1 mouse cellular context compared by ENCODE assay signal in the genomic region with DNA sequence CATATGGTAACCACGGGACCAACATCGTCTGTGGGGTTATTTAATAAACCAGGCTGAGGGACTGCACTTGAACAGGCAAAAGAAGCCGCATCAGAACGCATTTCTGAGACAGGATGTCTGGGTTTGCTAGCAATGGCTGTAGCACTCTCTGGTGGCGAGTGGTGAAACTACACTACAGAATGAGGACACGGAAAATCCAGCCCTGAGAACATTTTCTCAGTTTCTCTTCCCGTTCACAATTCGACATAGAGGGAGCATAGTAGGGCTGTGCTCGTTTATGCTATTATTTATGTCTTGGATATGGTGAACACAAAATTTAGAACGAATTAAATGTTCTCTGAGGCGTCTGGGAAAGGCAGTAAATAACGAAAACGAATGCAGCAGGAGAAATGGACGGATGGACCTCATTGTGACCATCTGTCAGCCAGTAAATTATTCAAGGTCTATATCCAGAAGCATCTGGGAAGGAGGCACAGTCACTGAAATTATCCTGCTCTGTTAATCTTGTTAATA.
TF ChIP-seq lines count a peak whose summit lies in the region.

No protein-coding gene starts in this region.

TF ChIP-seq in CH12.LX, 34 proteins besides CTCF, POLR2A, EP300 and RAD21:
- TF ChIP-seq SIN3A (IDR thresholded peaks at IDR 0.05; ENCODE audit: low read length) (no peak), PAX5 (IDR thresholded peaks at IDR 0.05; ENCODE audit: low read length) (no peak), TCF12 (IDR thresholded peaks at IDR 0.05; ENCODE audit: low read depth, low read length) (no peak), USF2 (conservative IDR thresholded peaks at IDR 0.05; ENCODE audit: low read depth, low read length) (no peak), MAZ (IDR thresholded peaks at IDR 0.05; ENCODE audit: low read depth, low read length) (no peak), TBP (conservative IDR thresholded peaks at IDR 0.05; ENCODE audit: low read depth, low read length) (no peak), MEF2A (IDR thresholded peaks at IDR 0.05; ENCODE audit: borderline replicate concordance, low read depth, low read length) (peak; percentile 50; the same call in 1 of the 2 replicates), USF1 (IDR thresholded peaks at IDR 0.05; ENCODE audit: low read depth, low read length) (no peak), RCOR1 (conservative IDR thresholded peaks at IDR 0.05; ENCODE audit: low read depth, low read length) (no peak), ETS1 (conservative IDR thresholded peaks at IDR 0.05; ENCODE audit: low read depth, low read length) (no peak), ELF1 (IDR thresholded peaks at IDR 0.05; ENCODE audit: low read depth, low read length) (peak; percentile 41; the same call in 1 of the 2 replicates), ZNF384 (IDR thresholded peaks at IDR 0.05; ENCODE audit: low read depth, low read length) (no peak), POLR2AphosphoS2 (IDR thresholded peaks at IDR 0.05; ENCODE audit: low read depth, low read length) (no peak), SMC3 (IDR thresholded peaks at IDR 0.05; ENCODE audit: low read depth, low read length) (peak; percentile 89), MAX (IDR thresholded peaks at IDR 0.05; ENCODE audit: low read length) (no peak), KAT2A (IDR thresholded peaks at IDR 0.05; ENCODE audit: insufficient replicate concordance, low read length) (no peak), GABPA (IDR thresholded peaks at IDR 0.05; ENCODE audit: insufficient replicate concordance, low read depth, low read length) (no peak), JUND (conservative IDR thresholded peaks at IDR 0.05; ENCODE audit: low read depth, low read length) (no peak), BHLHE40 (IDR thresholded peaks at IDR 0.05; ENCODE audit: low read depth, low read length) (no peak), ZC3H11A (IDR thresholded peaks at IDR 0.05; ENCODE audit: low read depth, low read length) (peak; percentile 11; the same call in 1 of the 2 replicates), E2F4 (IDR thresholded peaks at IDR 0.05; ENCODE audit: insufficient replicate concordance, low read depth, low read length) (no peak), IRF4 (IDR thresholded peaks at IDR 0.05; ENCODE audit: low read depth, low read length) (peak; percentile 59; the same call in 1 of the 2 replicates), ZKSCAN1 (IDR thresholded peaks at IDR 0.05; ENCODE audit: borderline replicate concordance, low read depth, low read length) (peak; percentile 92), UBTF (IDR thresholded peaks at IDR 0.05; ENCODE audit: low read depth, low read length) (no peak), CHD1 (IDR thresholded peaks at IDR 0.05; ENCODE audit: low read depth, low read length) (no peak), MYC (IDR thresholded peaks at IDR 0.05; ENCODE audit: low read depth, low read length) (0 out of 2 replicates have a peak, but pooled peaks have one; percentile 32), MXI1 (IDR thresholded peaks at IDR 0.05; ENCODE audit: low read depth, low read length) (no peak), MAFK (IDR thresholded peaks at IDR 0.05; ENCODE audit: insufficient replicate concordance, low read length) (no peak), ZMIZ1 (IDR thresholded peaks at IDR 0.05; ENCODE audit: low read depth, low read length) (no peak), CHD2 (IDR thresholded peaks at IDR 0.05; ENCODE audit: low read length) (no peak), NELFE (IDR thresholded peaks at IDR 0.05; ENCODE audit: low read depth, low read length) (no peak), NRF1 (IDR thresholded peaks at IDR 0.05; ENCODE audit: low read depth, low read length) (no peak)
